Mouse (Mus musculus): ENCODE data around the gene Hbb-bt. TPM values are rescaled to one million over a fixed set of nuclear protein-coding genes. Genes with fewer than 3 reads are reported as not detected.
"Not testable (repeated sequence)": the region's sequence is repeated elsewhere in the genome, so short reads cannot be mapped to it uniquely, and the experiment has no call there.

Hbb-bt gene
- polyA plus RNA-seq, 1 experiment from 2014 or later: 1,311 TPM

DNA sequence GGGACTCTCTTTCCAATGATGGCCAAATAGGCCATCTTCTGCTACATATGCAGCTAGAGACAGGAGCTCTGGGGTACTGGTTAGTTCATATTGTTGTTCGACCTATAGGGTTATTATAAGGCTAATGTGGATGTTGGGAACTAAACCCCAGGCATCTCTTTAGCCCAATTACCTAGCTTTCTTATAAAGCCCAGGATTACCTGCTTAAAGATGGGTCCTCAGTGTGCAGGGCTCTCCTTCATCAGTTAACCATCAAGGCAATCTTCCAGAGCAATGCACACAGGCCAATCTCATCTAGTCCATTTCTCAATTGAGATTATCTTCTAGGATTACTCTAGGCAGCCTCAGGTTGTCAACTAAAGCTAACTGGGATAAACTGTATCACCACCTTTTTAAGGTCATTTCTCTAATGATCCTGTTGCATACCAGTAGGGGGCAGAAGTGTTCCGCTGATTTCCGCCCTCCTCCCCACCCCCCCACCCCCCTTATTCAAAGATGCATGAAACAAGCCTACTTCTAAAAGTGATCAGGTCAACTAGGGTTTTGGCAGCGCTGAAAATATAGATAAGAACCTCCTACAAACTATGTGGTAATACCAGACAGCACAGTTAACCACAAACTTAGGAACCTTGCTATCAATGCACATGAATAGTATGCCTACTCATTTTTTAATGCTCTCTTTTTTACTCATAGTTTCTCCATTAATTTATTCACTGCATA, 21.0 kb downstream of the Hbb-bt start:
- Histone ChIP-seq H3K4me2 (no peak overlapping the region), H3K27ac (no peak overlapping the region), H3K36me3 (no peaks in the 10 kb centered on the region), H3K9me3 (no peaks in the 10 kb centered on the region), H3K9ac (no peak overlapping the region), H3K4me1 (no peaks in the 10 kb centered on the region), H3K27me3 (no peaks in the 10 kb centered on the region), H3K4me3 (no peak overlapping the region)
- 26% methylated on average over 4 of the region's 4 CpGs for WGBS
- no peak for ATAC-seq (ENCODE audit: insufficient number of reproducible peaks, insufficient read depth, low FRiP score, low TSS enrichment, low read depth)

DNA sequence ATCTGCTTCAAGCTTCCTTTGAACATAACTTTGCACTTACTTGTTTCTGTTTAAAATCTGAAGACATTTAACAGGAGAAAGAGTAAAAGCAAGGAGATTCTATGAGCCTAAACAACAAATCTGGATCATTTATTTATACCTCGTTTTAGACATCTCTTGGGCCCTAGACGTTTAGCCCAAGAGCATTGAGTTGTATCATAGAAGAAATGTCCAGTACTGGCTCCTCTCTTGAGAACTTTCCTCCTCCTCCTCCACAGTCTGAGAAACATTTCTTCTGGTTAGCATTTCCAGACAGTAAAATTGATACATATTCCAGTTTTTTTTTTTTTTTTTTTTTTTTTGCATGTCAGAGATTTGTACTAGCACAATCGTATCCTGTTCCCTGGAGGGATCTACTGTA, 22.1 kb downstream of the Hbb-bt start, which contains the start of gene Olfr67:
Olfr67 (minus strand) TSS at position 101 of the 400 bp plus-strand sequence.
- Histone ChIP-seq H3K27ac (no peak within 1 kb of the TSS), H3K4me3 (no peak within 1 kb of the TSS), H3K9me3 (no peaks in the 10 kb centered on the region), H3K4me1 (no peaks in the 10 kb centered on the region), H3K9ac (no peak within 1 kb of the TSS), H3K27me3 (no peaks in the 10 kb centered on the region), H3K4me2 (no peak within 1 kb of the TSS), H3K36me3 (no peaks in the 10 kb centered on the region)
- ATAC-seq (ENCODE audit: insufficient number of reproducible peaks, insufficient read depth, low FRiP score, low TSS enrichment, low read depth): no peak
- 67% methylated on average over 3 of the region's 3 CpGs for WGBS

DNA sequence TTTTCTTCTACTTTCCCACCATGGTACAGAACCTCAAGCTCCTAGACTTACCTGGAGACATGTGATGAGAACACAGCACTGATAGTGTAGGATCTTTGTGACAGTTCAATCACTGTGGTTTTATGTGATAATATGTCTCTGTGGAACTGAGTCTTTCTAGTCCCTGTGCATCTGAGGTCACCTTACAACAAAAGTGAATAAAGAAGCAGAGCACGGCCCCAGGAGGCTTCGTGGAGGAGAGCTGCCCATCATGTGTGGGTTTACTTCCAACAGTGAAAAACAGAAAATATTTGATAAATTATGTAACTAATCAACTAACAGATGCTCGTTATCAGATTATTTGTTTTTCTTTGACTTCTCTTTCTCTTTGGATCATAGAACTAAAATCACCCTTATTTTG, 34.2 kb downstream of the Hbb-bt start, which contains the start of gene Olfr68:
Olfr68 (minus strand) TSS at position 101 of the 400 bp plus-strand sequence.
- Histone ChIP-seq H3K27me3 (no peaks in the 10 kb centered on the region), H3K4me3 (no peak within 1 kb of the TSS), H3K9me3 (no peaks in the 10 kb centered on the region), H3K9ac (no peak within 1 kb of the TSS), H3K27ac (no peak within 1 kb of the TSS), H3K36me3 (no peaks in the 10 kb centered on the region), H3K4me2 (no peak within 1 kb of the TSS), H3K4me1 (no peaks in the 10 kb centered on the region)
- no peak for ATAC-seq (ENCODE audit: insufficient number of reproducible peaks, insufficient read depth, low FRiP score, low TSS enrichment, low read depth)
- 79% methylated on average over 3 of the region's 3 CpGs for WGBS

DNA sequence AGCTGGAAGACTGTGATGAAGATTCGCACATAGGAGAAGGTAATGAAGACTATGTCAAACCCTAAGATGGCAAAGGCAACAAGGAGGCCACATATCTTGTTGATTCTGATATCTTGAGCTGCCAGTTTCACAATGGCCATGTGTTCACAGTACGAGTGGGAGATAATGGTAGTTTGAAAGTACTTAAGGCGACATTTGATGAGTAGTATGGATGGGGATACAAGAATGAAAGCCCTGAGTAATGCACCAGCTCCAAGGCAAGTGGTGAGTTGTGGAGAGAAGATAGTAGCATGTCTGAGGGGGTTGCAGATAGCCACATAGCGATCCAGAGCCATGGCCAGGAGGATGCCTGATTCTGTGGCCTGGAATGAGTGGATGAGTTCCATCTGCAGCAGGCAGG, 36.1 kb downstream of the Hbb-bt start:
- H3K9me3 ChIP-seq; H3K27me3 ChIP-seq; H3K9ac ChIP-seq; H3K36me3 ChIP-seq; H3K4me1 ChIP-seq; H3K4me2 ChIP-seq; H3K27ac ChIP-seq; H3K4me3 ChIP-seq; ATAC-seq (ENCODE audit: insufficient number of reproducible peaks, insufficient read depth, low FRiP score, low TSS enrichment, low read depth): not testable (repeated sequence)
- WGBS: 74% methylated on average over 4 of the region's 4 CpGs

DNA sequence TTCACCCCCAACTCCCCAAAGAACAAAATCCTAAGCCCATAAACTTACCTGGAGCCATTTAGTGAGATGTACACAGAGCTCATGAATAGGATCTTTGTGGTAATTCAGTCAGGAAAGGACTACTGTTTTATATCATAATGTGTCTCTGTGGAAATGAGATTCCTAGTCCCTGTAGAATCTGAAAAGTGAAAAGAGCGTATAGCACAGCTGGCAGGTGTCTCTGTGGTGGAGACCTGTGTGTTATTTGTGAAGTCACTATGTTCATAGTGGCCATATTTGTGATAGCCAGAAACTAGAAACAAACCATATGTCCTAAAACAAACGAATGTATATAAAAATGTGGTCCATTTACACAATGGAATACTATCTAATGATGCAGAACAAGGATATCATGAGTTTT, 42.3 kb downstream of the Hbb-bt start, which contains the start of gene Olfr69:
Olfr69 (minus strand) TSS at position 101 of the 400 bp plus-strand sequence.
- ATAC-seq (ENCODE audit: insufficient number of reproducible peaks, insufficient read depth, low FRiP score, low TSS enrichment, low read depth): no peak
- H3K9me3 ChIP-seq: no peaks in the 10 kb centered on the region

DNA sequence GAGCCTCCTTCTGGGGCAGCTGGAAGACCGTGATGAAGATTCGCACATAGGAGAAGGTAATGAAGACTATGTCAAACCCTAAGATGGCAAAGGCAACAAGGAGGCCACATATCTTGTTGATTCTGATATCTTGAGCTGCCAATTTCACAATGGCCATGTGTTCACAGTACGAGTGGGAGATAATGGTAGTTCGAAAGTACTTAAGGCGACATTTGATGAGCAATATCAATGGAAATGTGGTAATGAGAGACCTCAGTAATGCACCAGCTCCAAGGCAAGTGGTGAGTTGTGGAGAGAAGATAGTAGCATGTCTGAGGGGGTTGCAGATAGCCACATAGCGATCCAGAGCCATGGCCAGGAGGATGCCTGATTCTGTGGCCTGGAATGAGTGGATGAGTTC, 46.1 kb downstream of the Hbb-bt start:
- H3K4me3 ChIP-seq; H3K27me3 ChIP-seq; H3K9me3 ChIP-seq; H3K36me3 ChIP-seq; H3K4me1 ChIP-seq; H3K9ac ChIP-seq; H3K27ac ChIP-seq; H3K4me2 ChIP-seq; ATAC-seq (ENCODE audit: insufficient number of reproducible peaks, insufficient read depth, low FRiP score, low TSS enrichment, low read depth): not testable (repeated sequence)
- WGBS: 81% methylated on average over 6 of the region's 6 CpGs

More for the DNA sequence above, 42.3 kb downstream of the Hbb-bt start, which contains the start of gene Olfr69:
- Histone ChIP-seq H3K9ac (no peak within 1 kb of the TSS), H3K4me1 (no peaks in the 10 kb centered on the region), H3K27me3 (no peaks in the 10 kb centered on the region), H3K27ac (no peak within 1 kb of the TSS), H3K4me2 (no peak within 1 kb of the TSS), H3K36me3 (no peaks in the 10 kb centered on the region), H3K4me3 (no peak within 1 kb of the TSS)
- 71% methylated on average over 2 of the region's 2 CpGs for WGBS

Other genes with a start within 250 kb of the Hbb-bt start
- gene Olfr616, start 244.9 kb downstream of the Hbb-bt start, polyA plus RNA-seq (2015; fragmentation: Nextera tagmentation; extraction: Ambion mirVana): not detected in 2 replicates
- gene Olfr617, start 240.9 kb downstream of the Hbb-bt start, polyA plus RNA-seq (2015; fragmentation: Nextera tagmentation; extraction: Ambion mirVana): not detected in 2 replicates
- gene Olfr618, start 223.9 kb downstream of the Hbb-bt start, polyA plus RNA-seq (2015; fragmentation: Nextera tagmentation; extraction: Ambion mirVana): not detected in 2 replicates
- not detected in 2 replicates for gene Olfr619, start 213.4 kb downstream of the Hbb-bt start, polyA plus RNA-seq (2015; fragmentation: Nextera tagmentation; extraction: Ambion mirVana)
- gene Olfr620, start 201.5 kb downstream of the Hbb-bt start, polyA plus RNA-seq (2015; fragmentation: Nextera tagmentation; extraction: Ambion mirVana): not detected in 2 replicates
- 0.18 and 0.22 TPM in 2 replicates for gene Olfr622, start 171.3 kb downstream of the Hbb-bt start, polyA plus RNA-seq (2015; fragmentation: Nextera tagmentation; extraction: Ambion mirVana)
- gene Olfr623, start 150.3 kb downstream of the Hbb-bt start, polyA plus RNA-seq (2015; fragmentation: Nextera tagmentation; extraction: Ambion mirVana): not detected in 2 replicates
- gene Olfr624, start 142.8 kb downstream of the Hbb-bt start, polyA plus RNA-seq (2015; fragmentation: Nextera tagmentation; extraction: Ambion mirVana): 0.07 and 0.08 TPM in 2 replicates
- gene Olfr625-ps1, start 131.3 kb downstream of the Hbb-bt start, polyA plus RNA-seq (2015; fragmentation: Nextera tagmentation; extraction: Ambion mirVana): not detected in 2 replicates
- not detected in 2 replicates for gene Olfr243, start 99.3 kb downstream of the Hbb-bt start, polyA plus RNA-seq (2015; fragmentation: Nextera tagmentation; extraction: Ambion mirVana)
- gene Olfr628, start 83.6 kb downstream of the Hbb-bt start, polyA plus RNA-seq (2015; fragmentation: Nextera tagmentation; extraction: Ambion mirVana): not detected in 2 replicates
- not detected in 2 replicates for gene Olfr629, start 69.1 kb downstream of the Hbb-bt start, polyA plus RNA-seq (2015; fragmentation: Nextera tagmentation; extraction: Ambion mirVana)
- gene Olfr630, start 56.7 kb downstream of the Hbb-bt start, polyA plus RNA-seq (2015; fragmentation: Nextera tagmentation; extraction: Ambion mirVana): not detected in 2 replicates
- gene Olfr69, start 42.4 kb downstream of the Hbb-bt start, polyA plus RNA-seq (2015; fragmentation: Nextera tagmentation; extraction: Ambion mirVana): not detected in 2 replicates
- not detected in 2 replicates for gene Olfr68, start 34.3 kb downstream of the Hbb-bt start, polyA plus RNA-seq (2015; fragmentation: Nextera tagmentation; extraction: Ambion mirVana)
- gene Olfr67, start 22.2 kb downstream of the Hbb-bt start, polyA plus RNA-seq (2015; fragmentation: Nextera tagmentation; extraction: Ambion mirVana): not detected in 2 replicates
- gene Hbb-bs, start 14.1 kb upstream of the Hbb-bt start, polyA plus RNA-seq (2015; fragmentation: Nextera tagmentation; extraction: Ambion mirVana): 2,604 and 4,415 TPM in 2 replicates
- not detected in 2 replicates for gene Hbb-bh2, start 26.5 kb upstream of the Hbb-bt start, polyA plus RNA-seq (2015; fragmentation: Nextera tagmentation; extraction: Ambion mirVana)
- 46.9 and 96.8 TPM in 2 replicates for gene Hbb-bh1, start 29.2 kb upstream of the Hbb-bt start, polyA plus RNA-seq (2015; fragmentation: Nextera tagmentation; extraction: Ambion mirVana)
- 5,482 and 5,510 TPM in 2 replicates for gene Hbb-y, start 39.2 kb upstream of the Hbb-bt start, polyA plus RNA-seq (2015; fragmentation: Nextera tagmentation; extraction: Ambion mirVana)
- gene Olfr66, start 72.3 kb upstream of the Hbb-bt start, polyA plus RNA-seq (2015; fragmentation: Nextera tagmentation; extraction: Ambion mirVana): not detected in 2 replicates
- gene Olfr64, start 80.5 kb upstream of the Hbb-bt start, polyA plus RNA-seq (2015; fragmentation: Nextera tagmentation; extraction: Ambion mirVana): not detected in 2 replicates
- gene Olfr65, start 89.5 kb upstream of the Hbb-bt start, polyA plus RNA-seq (2015; fragmentation: Nextera tagmentation; extraction: Ambion mirVana): not detected in 2 replicates
- not detected in 2 replicates for gene Olfr631, start 114.8 kb upstream of the Hbb-bt start, polyA plus RNA-seq (2015; fragmentation: Nextera tagmentation; extraction: Ambion mirVana)
- gene Olfr632, start 120.4 kb upstream of the Hbb-bt start, polyA plus RNA-seq (2015; fragmentation: Nextera tagmentation; extraction: Ambion mirVana): not detected in 2 replicates
- not detected in 2 replicates for gene Olfr633, start 130.4 kb upstream of the Hbb-bt start, polyA plus RNA-seq (2015; fragmentation: Nextera tagmentation; extraction: Ambion mirVana)
- gene Olfr635, start 157.2 kb upstream of the Hbb-bt start, polyA plus RNA-seq (2015; fragmentation: Nextera tagmentation; extraction: Ambion mirVana): 0.03 TPM in 1 of 2 replicates, not detected in the other
- not detected in 2 replicates for gene Olfr638, start 184.8 kb upstream of the Hbb-bt start, polyA plus RNA-seq (2015; fragmentation: Nextera tagmentation; extraction: Ambion mirVana)
- 0.04 and 0.06 TPM in 2 replicates for gene Olfr639, start 203.3 kb upstream of the Hbb-bt start, polyA plus RNA-seq (2015; fragmentation: Nextera tagmentation; extraction: Ambion mirVana)
- gene Olfr640, start 211.6 kb upstream of the Hbb-bt start, polyA plus RNA-seq (2015; fragmentation: Nextera tagmentation; extraction: Ambion mirVana): not detected in 2 replicates
- not detected in 2 replicates for gene Olfr641, start 221.4 kb upstream of the Hbb-bt start, polyA plus RNA-seq (2015; fragmentation: Nextera tagmentation; extraction: Ambion mirVana)
- not detected in 2 replicates for gene Olfr642, start 238.7 kb upstream of the Hbb-bt start, polyA plus RNA-seq (2015; fragmentation: Nextera tagmentation; extraction: Ambion mirVana)
- gene 4930516K23Rik, start 247.4 kb upstream of the Hbb-bt start, polyA plus RNA-seq (2015; fragmentation: Nextera tagmentation; extraction: Ambion mirVana): not detected in 2 replicates